Mouse (Mus musculus): ENCODE measurements around the gene Phb2.

GRCm38 (mm10) chr6:124719354-124719978 is 7.3 kb downstream of the Phb2 start:
- no peak for TF ChIP-seq CTCF (conservative IDR thresholded peaks at IDR 0.05; ENCODE audit: insufficient read depth, insufficient read length, low read depth, low read length)
- TF ChIP-seq POLR2A (IDR thresholded peaks at IDR 0.05; ENCODE audit: low read depth, low read length): no peak

All from kidney, adult 2 months (tissue).